Mouse (Mus musculus): ENCODE results near the gene Pax7.

- TF ChIP-seq TAL1 (IDR thresholded peaks at IDR 0.05; ENCODE audit: low read length) (no peak), GATA1 (IDR thresholded peaks at IDR 0.05; ENCODE audit: low read length) (no peak)
Observed at GRCm38 (mm10) chr4:139833036-139833634, at the start of gene Pax7.

Measured in erythroblast, embryonic 14.5 days (primary cell).